Mouse (Mus musculus) limb, embryonic 14.5 days (tissue): ENCODE results near the gene Zfp385b. TPM values are rescaled to one million over a fixed set of nuclear protein-coding genes. Genes with fewer than 3 reads are reported as not detected.

ENCODE experiments used
- ATAC-seq: fragments of 200-750 bp; cut with Nextera tagmentation; 2 replicates; pipeline ENCODE4 v1.8.0; 2017; ENCODE audit warnings: low read depth, moderate number of reproducible peaks, moderate TSS enrichment; ENCODE audit not compliant: low FRiP score
- DNase-seq: peaks from one replicate; pipeline ENCODE4 v3.0.0-alpha.2; 2015; ENCODE audit warnings: low spot score
- H3K27ac ChIP-seq: fragments of 300-500 bp; sonication (generic); replicated peaks from 2 replicates; pipeline ENCODE4 v1.5.1; 2014; ENCODE audit warnings: low read depth, mild to moderate bottlenecking, low read length, moderate library complexity, mixed read lengths
- H3K27me3 ChIP-seq: fragments of 300-500 bp; sonication (generic); 2 replicates; pipeline ENCODE4 v1.6.1; 2014; ENCODE audit warnings: low read length, mixed read lengths; ENCODE audit not compliant: control insufficient read depth, insufficient read depth
- H3K36me3 ChIP-seq: fragments of 300-500 bp; sonication (generic); 2 replicates; pipeline ENCODE4 v1.6.1; 2014; ENCODE audit warnings: mild to moderate bottlenecking, low read length, moderate library complexity, mixed read lengths; ENCODE audit not compliant: control insufficient read depth, insufficient read depth
- H3K4me1 ChIP-seq: fragments of 300-500 bp; sonication (generic); 2 replicates; pipeline ENCODE4 v1.6.1; 2014; ENCODE audit warnings: antibody characterized with exemption, low read length, mixed read lengths; ENCODE audit not compliant: control insufficient read depth, insufficient read depth
- H3K4me2 ChIP-seq: fragments of 300-500 bp; sonication (generic); replicated peaks from 2 replicates; pipeline ENCODE4 v1.6.1; 2014; ENCODE audit warnings: low read depth, mild to moderate bottlenecking, low read length, moderate library complexity; ENCODE audit not compliant: severe bottlenecking
- H3K4me3 ChIP-seq: fragments of 300-500 bp; sonication (generic); replicated peaks from 2 replicates; pipeline ENCODE4 v1.5.1; 2014; ENCODE audit warnings: low read length
- H3K9ac ChIP-seq: fragments of 300-500 bp; sonication (generic); 2 replicates; pipeline ENCODE4 v1.6.1; 2014; ENCODE audit warnings: mild to moderate bottlenecking, low read depth, low read length, moderate library complexity; ENCODE audit not compliant: severe bottlenecking
- H3K9me3 ChIP-seq: fragments of 300-500 bp; sonication (generic); 2 replicates; pipeline ENCODE4 v1.6.1; 2016; ENCODE audit warnings: low read length; ENCODE audit not compliant: control insufficient read depth
- POLR2A ChIP-seq: fragments of 200-500 bp; IDR thresholded peaks from 2 replicates; pipeline ENCODE4 v1.8.0; 2012; ENCODE audit warnings: inconsistent platforms, mild to moderate bottlenecking, moderate library complexity, borderline replicate concordance; ENCODE audit not compliant: insufficient read depth, insufficient read length; ENCODE audit errors: extremely low read depth
- whole genome bisulfite sequencing: fragments of 180-500 bp; shearing (Covaris S2); extraction: QIAGEN DNeasy Blood & Tissue Kit; methylation state at CpG from one replicate; pipeline ENCODE4 v1.1.7; 2014; 5-methylcytosine and 5-hydroxymethylcytosine counted together
- polyA plus RNA-seq, 2 experiments: library from polyadenylated mRNA; depleted of rRNA in 1 of 2; stranded (reverse) in 1 of 2; unstranded in 1 of 2; fragments of >200 nt; fragmentation: Nextera tagmentation in 1 of 2; extraction: Ambion mirVana in 1 of 2; gene quantifications; 2 replicates each; pipeline versions ENCODE4 v1.2.1 to v1.2.3; 2012 to 2014

Gene Zfp385b
- polyA plus RNA-seq, 2 experiments, result 12.0 to 13.8 TPM

DNA sequence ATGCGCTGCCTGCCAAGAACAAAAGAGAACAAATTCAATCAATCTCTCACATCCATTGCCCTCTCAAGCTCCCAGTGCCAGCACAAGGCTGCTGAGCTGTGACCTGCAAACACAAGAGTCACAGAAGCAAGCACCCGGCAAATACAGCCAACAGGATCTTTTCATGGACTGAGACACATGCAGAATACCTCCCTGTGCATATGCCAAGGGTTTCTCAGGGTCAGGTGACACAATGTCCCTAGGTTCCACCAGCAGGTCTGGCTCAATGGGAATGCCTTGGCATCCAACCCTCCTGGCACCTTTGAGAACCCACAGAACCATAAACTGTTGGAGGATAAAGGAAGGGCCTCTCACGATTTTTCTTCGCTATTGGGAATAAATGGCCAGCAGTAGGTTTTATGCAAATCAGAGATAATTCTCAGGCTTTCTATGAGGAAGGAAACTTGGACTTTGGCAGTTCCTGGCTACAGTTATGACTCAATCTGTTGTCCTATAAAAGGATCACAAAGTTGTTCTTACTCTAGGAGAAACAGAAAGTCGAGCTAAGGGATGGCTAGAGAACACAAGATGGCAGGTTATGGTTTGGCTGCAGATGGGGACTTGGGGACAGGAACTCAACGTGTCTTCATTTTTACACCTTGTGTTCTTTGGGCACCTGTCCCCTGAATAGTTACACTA, 315.6 kb downstream of the Zfp385b start:
- Histone ChIP-seq H3K9ac (no peak overlapping the region), H3K27ac (no peak overlapping the region)

DNA sequence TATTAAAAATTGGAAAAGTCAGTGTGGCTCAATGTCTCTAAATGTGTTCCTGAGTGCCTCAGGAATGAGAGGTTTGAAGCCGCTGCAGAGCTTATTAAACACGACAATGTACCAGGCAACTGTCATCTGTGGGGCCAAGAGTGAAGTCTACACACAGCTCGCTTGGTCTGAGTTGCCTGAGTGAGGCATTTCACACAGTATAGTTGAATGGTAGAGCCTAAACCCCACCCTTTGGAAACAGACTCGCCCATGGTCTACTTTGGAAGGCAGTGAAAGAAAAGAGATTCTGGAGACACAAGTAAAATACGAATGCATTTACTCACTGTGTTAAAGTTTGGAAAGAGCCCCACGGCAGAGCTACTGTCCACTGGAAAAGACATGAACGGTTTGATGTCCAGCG, 316.2 kb downstream of the Zfp385b start:
- ATAC-seq (no peak), DNase-seq (no peak)
- H3K27ac ChIP-seq, result no peak overlapping the region
- no peaks in the 10 kb centered on the region for H3K4me1 ChIP-seq
- H3K9ac ChIP-seq, result no peak overlapping the region
- no peak overlapping the region for H3K4me3 ChIP-seq
- no peaks in the 10 kb centered on the region for H3K36me3 ChIP-seq
- no peak for TF ChIP-seq POLR2A
- no peak overlapping the region for H3K4me2 ChIP-seq
- no peaks in the 10 kb centered on the region for H3K27me3 ChIP-seq
- WGBS, result 91% methylated on average over 8 of the region's 8 CpGs
- no peaks in the 10 kb centered on the region for H3K9me3 ChIP-seq

More for the DNA sequence above, 315.6 kb downstream of the Zfp385b start:
- H3K4me2 ChIP-seq, result no peak overlapping the region
- H3K4me1 ChIP-seq, result no peaks in the 10 kb centered on the region
- whole genome bisulfite sequencing, result 92% methylated on average over 6 of the region's 6 CpGs
- no peaks in the 10 kb centered on the region for H3K36me3 ChIP-seq
- no peak overlapping the region for H3K4me3 ChIP-seq
- ATAC-seq, result no peak
- DNase-seq, result no peak
- TF ChIP-seq POLR2A, result no peak
- no peaks in the 10 kb centered on the region for H3K9me3 ChIP-seq
- H3K27me3 ChIP-seq, result no peaks in the 10 kb centered on the region

DNA sequence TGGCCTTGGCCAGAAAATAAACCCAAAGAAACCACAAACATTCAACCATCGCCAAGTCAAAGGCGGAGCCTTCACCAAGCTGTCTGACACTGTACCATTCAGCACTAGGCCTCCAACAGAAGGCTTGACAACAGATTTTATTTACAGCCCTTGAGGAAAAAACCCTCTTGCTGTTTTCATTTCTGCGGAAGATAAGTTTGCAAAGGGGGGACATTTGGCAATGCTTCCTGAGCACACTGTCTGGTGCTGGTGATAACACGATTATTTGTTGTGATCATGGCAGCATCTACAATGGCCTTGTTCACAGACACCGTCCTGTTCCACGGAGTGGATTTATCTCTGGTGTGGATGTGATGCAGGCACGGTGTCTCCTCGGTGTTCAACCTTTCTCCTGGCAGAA, 317.0 kb downstream of the Zfp385b start:
- TF ChIP-seq POLR2A, result no peak
- Histone ChIP-seq H3K27ac (no peak overlapping the region), H3K27me3 (no peaks in the 10 kb centered on the region), H3K9me3 (no peaks in the 10 kb centered on the region), H3K9ac (no peak overlapping the region), H3K36me3 (no peaks in the 10 kb centered on the region), H3K4me3 (no peak overlapping the region), H3K4me1 (no peaks in the 10 kb centered on the region), H3K4me2 (no peak overlapping the region)
- DNase-seq (no peak), ATAC-seq (no peak)
- WGBS, result 89% methylated on average over 8 of the region's 8 CpGs

DNA sequence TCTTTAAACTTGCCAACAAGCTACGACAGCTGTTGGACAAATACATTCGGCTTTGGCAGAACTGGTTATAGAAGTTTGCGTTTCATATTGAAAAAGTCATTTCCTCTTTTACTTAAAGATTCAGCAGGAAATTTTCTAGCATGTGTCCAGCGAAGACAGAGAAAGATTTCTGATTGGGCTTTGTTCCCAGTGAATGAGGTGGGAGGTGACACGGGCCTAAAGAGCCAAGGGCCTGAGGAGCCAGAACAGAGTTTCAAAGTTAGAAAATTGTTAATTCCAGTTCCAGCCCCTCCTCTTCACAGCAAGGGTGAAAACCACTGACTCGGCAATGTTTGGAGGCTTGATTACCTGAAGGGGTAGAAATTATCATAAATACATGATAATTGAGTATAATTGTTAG, 319.0 kb downstream of the Zfp385b start:
- H3K4me2 ChIP-seq, result no peak overlapping the region
- H3K4me1 ChIP-seq, result no peaks in the 10 kb centered on the region
- no peak overlapping the region for H3K4me3 ChIP-seq
- no peak for ATAC-seq
- H3K9me3 ChIP-seq, result no peaks in the 10 kb centered on the region
- H3K36me3 ChIP-seq, result no peaks in the 10 kb centered on the region
- H3K27me3 ChIP-seq, result no peaks in the 10 kb centered on the region
- no peak overlapping the region for H3K27ac ChIP-seq
- 64% methylated on average over 6 of the region's 6 CpGs for WGBS
- TF ChIP-seq POLR2A, result no peak
- no peak overlapping the region for H3K9ac ChIP-seq
- DNase-seq, result peak; percentile 8

DNA sequence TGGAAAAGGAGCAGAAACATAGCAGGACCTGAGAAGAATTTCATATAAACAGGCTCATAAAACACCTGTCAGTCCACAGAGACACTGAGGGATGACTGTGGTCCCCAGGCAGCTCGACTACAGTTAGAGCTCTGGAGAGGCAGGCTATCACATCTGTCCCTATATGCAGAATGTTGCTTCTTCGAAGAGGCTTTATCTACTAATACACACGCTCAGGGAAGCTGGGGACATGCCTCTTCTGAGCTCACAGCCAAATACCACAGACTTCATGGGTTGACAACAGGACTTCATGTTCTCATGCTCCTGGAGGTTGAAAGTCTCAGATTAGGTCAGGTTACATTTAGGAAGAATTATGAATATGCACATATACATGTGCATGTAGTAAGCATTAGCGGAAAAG, 321.1 kb downstream of the Zfp385b start:
- H3K4me1 ChIP-seq, result no peaks in the 10 kb centered on the region
- 86% methylated on average over 4 of the region's 4 CpGs for WGBS
- no peaks in the 10 kb centered on the region for H3K36me3 ChIP-seq
- H3K27ac ChIP-seq, result no peak overlapping the region
- no peak overlapping the region for H3K9ac ChIP-seq
- ATAC-seq (no peak), DNase-seq (no peak)
- no peak for TF ChIP-seq POLR2A
- H3K4me2 ChIP-seq, result no peak overlapping the region
- H3K4me3 ChIP-seq, result no peak overlapping the region
- no peaks in the 10 kb centered on the region for H3K27me3 ChIP-seq
- no peaks in the 10 kb centered on the region for H3K9me3 ChIP-seq
